Mouse (Mus musculus) embryonic stem cell, embryonic (primary cell): Measurements from ENCODE around the gene Hnmt.
"Not testable (repeated sequence)": the region's sequence is repeated elsewhere in the genome, so short reads cannot be mapped to it uniquely, and the experiment has no call there.

Source experiments
- CTCF ChIA-PET, 4 experiments: fragments of 300-600 bp in 2 of 4; fragments of 350-600 bp in 2 of 4; sonication (Branson Sonifier 250); formaldehyde crosslinking; loops; one replicate each; lab custom pipeline; 2022; ENCODE audit warnings: inconsistent platforms in 2 of 4; lab: Charles Lee
- POLR2A ChIA-PET, 4 experiments: fragments of 300-600 bp in 2 of 4; fragments of 350-600 bp in 2 of 4; sonication (Branson Sonifier 250); formaldehyde crosslinking; loops; one replicate each; lab custom pipeline; 2022; ENCODE audit warnings: antibody characterized with exemption in 4 of 4, inconsistent platforms in 1 of 4; lab: Charles Lee

The Hnmt gene

GRCm38 (mm10) chr2:23960659-23961274 is 88.4 kb downstream of the Hnmt start:
- POLR2A ChIA-PET, CTCF ChIA-PET: not testable (repeated sequence)
